Mouse (Mus musculus) bone marrow, adult 2 months (tissue): ENCODE data around the gene Slc44a5. TPM values are rescaled to one million over a fixed set of nuclear protein-coding genes. Genes with fewer than 3 reads are reported as not detected.

Experiments
- H3K27ac ChIP-seq: fragments of 200-500 bp; 2 replicates; pipeline ENCODE4 v1.5.1; 2012; ENCODE audit warnings: low read depth, mild to moderate bottlenecking, control low read depth, inconsistent platforms, low read length; ENCODE audit not compliant: control insufficient read depth, poor library complexity, insufficient read depth
- H3K4me1 ChIP-seq: fragments of 200-500 bp; 2 replicates; pipeline ENCODE4 v1.6.1; 2011; ENCODE audit warnings: low read length; ENCODE audit not compliant: control insufficient read depth, insufficient read depth
- H3K4me3 ChIP-seq: fragments of 200-500 bp; replicated peaks from 2 replicates; pipeline ENCODE3; 2011; ENCODE audit warnings: mild to moderate bottlenecking, low read depth, low read length, control low read depth; ENCODE audit not compliant: control insufficient read depth
- CTCF ChIP-seq: fragments of 200-500 bp; IDR thresholded peaks from 2 replicates; pipeline ENCODE4 v1.5.1; 2011; ENCODE audit warnings: low read length, control low read depth; ENCODE audit not compliant: control insufficient read depth, insufficient read depth
- POLR2A ChIP-seq: fragments of 200-500 bp; IDR thresholded peaks from 2 replicates; pipeline ENCODE4 v1.6.1; 2011; ENCODE audit warnings: low read depth, mild to moderate bottlenecking, control low read depth, low read length, borderline replicate concordance; ENCODE audit not compliant: control insufficient read depth
- WGBS: fragments of 180-500 bp; shearing (Covaris S2); methylation state at CpG from one replicate; pipeline ENCODE4 v1.1.7; 2018; 5-methylcytosine and 5-hydroxymethylcytosine counted together
- polyA plus RNA-seq: library from polyadenylated mRNA; stranded (reverse); fragments of >200 nt; gene quantifications from 2 replicates; pipeline ENCODE4 v1.2.4, GENCODE M21; 2011; ENCODE audit warnings: low replicate concordance; ENCODE audit not compliant: missing spikeins, insufficient read depth, insufficient read length

The Slc44a5 gene
- polyA plus RNA-seq, 1 experiment: not detected

GRCm38 (mm10) chr3:154124890-154125575 is 151.8 kb downstream of the Slc44a5 start:
- Histone ChIP-seq H3K27ac (no peak overlapping the region), H3K4me1 (no peaks in the 10 kb centered on the region), H3K4me3 (no peak overlapping the region)
- 83% methylated on average over 15 of the region's 15 CpGs for WGBS
- TF ChIP-seq CTCF (no peak), POLR2A (no peak)

- Histone ChIP-seq H3K27ac (no peak overlapping the region), H3K4me1 (no peaks in the 10 kb centered on the region), H3K4me3 (no peak overlapping the region)
- TF ChIP-seq POLR2A: no peak
- TF ChIP-seq CTCF: no peak
- WGBS: 74% methylated on average over 7 of the region's 7 CpGs
Observed at GRCm38 (mm10) chr3:154125768-154126376, 152.6 kb downstream of the Slc44a5 start.

DNA sequence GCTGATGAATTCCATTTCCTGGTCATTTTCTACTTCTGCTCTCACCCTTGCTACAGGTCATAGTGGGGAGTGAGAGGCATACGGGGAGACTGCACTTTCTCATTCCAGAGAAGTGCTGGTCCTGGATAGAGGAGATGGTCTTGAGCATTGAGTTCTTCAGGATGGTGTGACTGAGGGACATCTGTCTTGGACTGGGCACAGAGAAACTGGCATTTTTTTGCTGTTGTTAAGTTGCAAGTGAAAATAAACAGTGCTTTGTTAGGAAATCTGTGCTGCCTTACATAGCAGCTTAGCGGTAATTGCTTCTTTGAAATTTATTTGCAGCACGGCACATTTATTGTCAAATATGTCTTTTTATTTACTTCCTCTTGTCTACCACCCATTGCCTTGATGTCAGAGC is 154.0 kb downstream of the Slc44a5 start:
- no peak overlapping the region for H3K4me3 ChIP-seq
- WGBS: 88% methylated on average over 3 of the region's 3 CpGs
- TF ChIP-seq CTCF: no peak
- TF ChIP-seq POLR2A: no peak

GRCm38 (mm10) chr3:154129036-154129435 is 155.8 kb downstream of the Slc44a5 start:
- no peak for TF ChIP-seq POLR2A
- no peak for TF ChIP-seq CTCF
- no peak overlapping the region for H3K4me3 ChIP-seq
- WGBS: 53% methylated on average over 4 of the region's 4 CpGs

More for the DNA sequence above, 154.0 kb downstream of the Slc44a5 start:
- Histone ChIP-seq H3K4me1 (no peaks in the 10 kb centered on the region), H3K27ac (no peak overlapping the region)

DNA sequence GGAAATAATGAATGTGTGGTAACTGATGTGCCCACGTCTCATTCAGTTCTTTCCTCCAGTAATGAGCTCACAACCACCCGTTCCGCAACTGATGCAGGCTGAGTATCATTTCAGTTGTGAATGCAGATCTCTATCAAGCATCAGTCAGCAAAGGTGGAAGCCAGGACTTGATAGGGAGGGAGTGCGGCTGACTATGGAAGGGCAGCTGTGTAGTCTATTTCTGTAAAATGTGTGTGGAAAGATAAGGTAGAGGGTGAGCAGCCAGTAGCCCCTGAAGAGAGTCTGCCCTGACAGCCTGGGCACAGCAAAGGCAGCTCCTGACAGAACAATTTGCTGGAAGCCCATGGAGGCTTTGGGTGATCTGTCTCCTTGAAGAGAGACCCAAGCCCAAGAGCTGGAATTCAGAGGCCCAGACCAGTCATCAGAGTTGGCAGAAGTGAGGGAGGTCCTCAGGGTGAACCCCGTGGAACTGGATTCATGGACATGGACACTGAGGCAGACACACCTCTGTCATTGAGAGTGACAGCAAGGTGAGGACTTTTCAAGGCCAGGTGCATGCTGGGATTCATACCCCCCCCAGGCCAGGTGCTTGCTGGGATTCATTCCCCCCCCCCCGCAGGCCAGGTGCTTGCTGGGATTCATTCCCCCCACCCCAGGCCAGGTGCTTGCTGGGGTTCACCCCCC is 157.3 kb downstream of the Slc44a5 start:
- Histone ChIP-seq H3K4me3 (no peak overlapping the region), H3K4me1 (no peaks in the 10 kb centered on the region), H3K27ac (no peak overlapping the region)
- TF ChIP-seq POLR2A: no peak
- no peak for TF ChIP-seq CTCF
- WGBS: 63% methylated on average over 6 of the region's 6 CpGs

More at GRCm38 (mm10) chr3:154129036-154129435, 155.8 kb downstream of the Slc44a5 start:
- no peak overlapping the region for H3K27ac ChIP-seq
- H3K4me1 ChIP-seq: no peaks in the 10 kb centered on the region

DNA sequence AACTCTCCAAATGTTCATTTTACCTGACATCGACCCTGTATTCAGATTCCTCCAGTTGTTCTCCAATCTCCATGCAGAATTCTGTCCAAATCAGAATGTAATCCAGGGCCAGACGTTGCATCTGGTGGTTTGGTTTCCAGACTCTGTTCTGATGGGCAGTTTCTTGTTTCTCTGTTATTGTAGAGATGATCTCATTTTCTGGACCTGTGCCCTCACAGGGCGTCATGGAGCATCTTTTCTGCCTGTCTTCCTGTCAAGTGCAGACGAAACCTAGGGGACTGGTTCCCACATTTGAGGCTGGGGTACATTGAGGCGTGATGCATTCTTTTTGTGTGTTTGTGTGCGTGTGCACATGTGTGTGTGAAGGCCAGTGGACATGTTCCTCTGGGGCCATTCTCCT is 160.8 kb downstream of the Slc44a5 start:
- no peaks in the 10 kb centered on the region for H3K4me1 ChIP-seq
- 81% methylated on average over 6 of the region's 6 CpGs for WGBS
- no peak overlapping the region for H3K27ac ChIP-seq
- H3K4me3 ChIP-seq: no peak overlapping the region
- TF ChIP-seq POLR2A (no peak), CTCF (no peak)

- WGBS: 70% methylated on average over 2 of the region's 2 CpGs
- TF ChIP-seq CTCF (no peak), POLR2A (no peak)
- Histone ChIP-seq H3K4me3 (no peak overlapping the region), H3K27ac (no peak overlapping the region), H3K4me1 (no peaks in the 10 kb centered on the region)
Observed at GRCm38 (mm10) chr3:154134701-154135100, 161.5 kb downstream of the Slc44a5 start.

DNA sequence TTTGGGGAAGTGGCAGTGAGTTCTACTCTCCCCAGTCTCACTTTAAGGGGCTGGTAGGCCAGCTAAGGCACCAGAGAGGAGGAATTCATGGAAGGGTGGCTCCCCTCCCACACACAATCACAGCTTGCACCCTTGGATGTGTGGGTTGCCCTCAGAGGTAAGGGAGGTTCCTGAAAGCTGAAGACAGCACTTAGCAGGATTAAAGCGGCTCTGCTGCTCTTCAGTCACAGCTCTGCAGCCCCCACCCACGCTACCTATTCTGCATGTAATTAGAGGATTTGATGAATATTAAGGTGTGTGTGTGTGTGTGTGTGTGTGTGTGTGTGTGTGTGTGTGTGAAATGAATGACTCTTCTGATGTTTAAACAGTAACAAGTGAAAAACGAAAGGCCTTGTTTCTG is 163.3 kb downstream of the Slc44a5 start:
- no peaks in the 10 kb centered on the region for H3K4me1 ChIP-seq
- 78% methylated on average over 3 of the region's 3 CpGs for WGBS

DNA sequence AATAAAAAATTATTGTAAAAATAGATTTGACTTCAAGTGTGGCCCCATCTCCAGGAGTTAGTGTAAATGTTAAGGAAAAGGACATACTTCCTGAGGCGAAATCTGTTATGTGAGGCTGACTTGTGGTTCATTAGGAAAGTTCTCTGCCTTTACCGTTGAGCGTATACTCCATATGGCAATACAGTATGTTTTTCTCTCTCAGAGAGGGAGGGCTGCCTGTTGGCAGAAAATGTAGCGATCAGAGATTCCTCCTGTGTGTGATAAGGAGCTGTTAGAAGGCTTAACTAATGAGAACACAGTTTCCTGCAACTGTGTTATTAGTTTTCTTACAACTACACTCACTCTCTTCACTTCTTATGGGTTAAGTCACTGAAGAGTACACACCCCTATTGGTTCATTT is 168.1 kb downstream of the Slc44a5 start:
- TF ChIP-seq POLR2A (no peak), CTCF (no peak)
- Histone ChIP-seq H3K27ac (no peak overlapping the region), H3K4me1 (no peaks in the 10 kb centered on the region), H3K4me3 (no peak overlapping the region)
- WGBS: 55% methylated on average over 4 of the region's 4 CpGs

More for the DNA sequence above, 163.3 kb downstream of the Slc44a5 start:
- TF ChIP-seq POLR2A (no peak), CTCF (no peak)
- Histone ChIP-seq H3K4me3 (no peak overlapping the region), H3K27ac (no peak overlapping the region)
